Mouse (Mus musculus) E14TG2a.4 (cell line): ENCODE data around the gene Prrc2b.

ENCODE experiments used
- CTCF ChIP-seq: conservative IDR thresholded peaks from 2 replicates; pipeline ENCODE4 v1.5.1; 2014; ENCODE audit warnings: low read length
- NANOG ChIP-seq: IDR thresholded peaks from 2 replicates; pipeline ENCODE4 v1.6.1; 2014; ENCODE audit warnings: borderline replicate concordance, low read length, mixed read lengths

DNA sequence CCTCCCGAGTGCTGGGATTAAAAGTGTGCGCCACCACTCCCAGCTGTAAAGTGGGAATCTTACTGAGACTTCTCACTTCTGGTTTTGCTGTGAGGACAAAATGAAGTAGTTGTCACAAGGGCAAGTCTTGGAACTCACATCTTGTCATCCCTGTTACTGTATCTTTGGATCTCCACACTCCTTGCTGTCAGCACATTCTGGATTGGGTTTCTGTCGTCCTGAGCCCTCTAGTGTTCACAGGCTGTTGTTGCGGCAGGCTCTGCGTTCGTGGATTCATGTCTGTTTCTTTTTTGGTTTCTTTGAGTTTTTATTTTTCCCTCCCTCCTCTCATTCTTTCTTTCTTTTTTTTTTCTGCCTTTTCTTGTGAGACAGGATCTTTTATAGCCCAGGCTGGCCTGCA, 20.4 kb upstream of the Prrc2b start:
- TF ChIP-seq CTCF (peak; percentile 90), NANOG (no peak)
